Mouse (Mus musculus) kidney, adult 2 months (tissue): ENCODE measurements around the gene 4930578G10Rik.
"Not testable (repeated sequence)": the region's sequence is repeated elsewhere in the genome, so short reads cannot be mapped to it uniquely, and the experiment has no call there.

Source experiments
- CTCF ChIP-seq: fragments of 200-500 bp; conservative IDR thresholded peaks from 2 replicates; pipeline ENCODE4 v1.5.1; 2011; ENCODE audit warnings: low read depth, mild to moderate bottlenecking, control low read depth, low read length, moderate library complexity, mixed read lengths; ENCODE audit not compliant: insufficient read depth, insufficient read length
- POLR2A ChIP-seq: fragments of 200-500 bp; IDR thresholded peaks from one replicate; pipeline ENCODE4 v1.6.1; 2011; ENCODE audit warnings: low read depth, low read length, control low read depth

- TF ChIP-seq CTCF, POLR2A: not testable (repeated sequence)
Measured at GRCm38 (mm10) chr4:42735245-42735644, at the start of gene 4930578G10Rik.
